Mouse (Mus musculus) heart, adult 8-10 months (tissue): ENCODE measurements around the gene Oas3. TPM values are rescaled to one million over a fixed set of nuclear protein-coding genes. Genes with fewer than 3 reads are reported as not detected.
A peak's percentile ranks its signal among the peaks of the same experiment; 100 is the strongest.

Source experiments
- DNase-seq: peaks from one replicate; pipeline ENCODE4 v3.0.0; 2022; ENCODE audit warnings: low spot score
- total RNA-seq, 4 experiments: library from RNA; stranded (reverse); gene quantifications; 2 replicates each; pipeline ENCODE4 v1.2.4; 2022

The Oas3 gene
- total RNA-seq, 4 experiments from 2014 or later = 0.16 to 0.26 TPM; not detected in 2

DNA sequence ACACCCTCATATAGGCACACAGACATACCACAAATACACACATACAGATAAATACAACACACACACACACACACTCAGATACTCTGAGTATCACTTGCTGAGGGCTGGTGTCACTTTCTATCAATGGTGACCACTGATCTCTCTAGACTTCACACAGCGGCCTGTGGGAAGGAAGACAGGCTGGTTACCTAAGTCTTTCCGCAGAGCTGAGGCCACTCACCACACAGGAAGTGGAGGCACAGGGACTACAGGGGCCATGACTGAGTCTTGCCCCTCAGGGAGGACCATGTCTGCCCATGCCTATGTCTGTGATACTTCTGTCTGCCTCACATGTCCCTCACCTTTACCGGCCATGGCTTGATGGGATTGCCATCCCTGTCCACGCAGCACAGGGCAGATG lies 23.2 kb downstream of the Oas3 start:
- DNase-seq = no peak

DNA sequence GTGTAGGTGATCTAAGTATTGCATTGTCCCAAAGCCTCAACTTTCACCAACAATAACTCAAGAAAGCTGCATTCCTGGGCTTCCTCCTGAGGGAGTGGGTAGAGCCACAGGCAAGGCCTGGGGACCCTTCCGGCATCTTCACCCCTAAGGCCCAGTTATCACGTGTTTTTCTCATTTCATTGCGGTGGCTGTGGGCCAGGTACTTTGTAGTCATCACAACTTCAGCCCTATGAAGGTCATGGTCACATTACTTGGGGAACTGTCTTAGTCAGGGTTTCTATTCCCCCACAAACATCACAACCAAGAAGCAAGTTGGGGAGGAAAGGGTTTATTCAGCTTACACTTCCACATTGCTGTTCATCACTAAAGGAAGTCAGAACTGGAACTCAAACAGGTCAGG lies 24.7 kb downstream of the Oas3 start:
- DNase-seq = no peak

DNA sequence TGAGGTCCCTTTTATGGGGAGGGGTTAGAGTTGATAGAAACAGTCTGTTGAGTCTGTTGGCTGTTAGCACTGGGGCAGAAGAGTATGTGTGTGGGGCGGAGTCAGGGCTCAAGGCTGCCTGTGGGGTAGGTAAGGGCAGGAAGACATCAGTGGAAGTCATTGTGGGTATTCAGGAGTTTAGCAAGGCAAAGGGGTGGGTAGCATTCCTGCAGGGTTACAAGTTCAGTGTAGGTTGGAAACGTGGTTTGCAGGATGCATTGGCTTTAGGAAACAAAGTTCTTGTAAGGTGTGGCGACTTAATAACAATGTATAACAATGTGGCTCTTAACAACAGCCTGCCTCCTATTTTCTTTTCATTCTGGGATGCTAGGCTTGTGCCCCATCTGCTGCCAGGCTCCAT lies 26.3 kb downstream of the Oas3 start:
- no peak for DNase-seq

DNA sequence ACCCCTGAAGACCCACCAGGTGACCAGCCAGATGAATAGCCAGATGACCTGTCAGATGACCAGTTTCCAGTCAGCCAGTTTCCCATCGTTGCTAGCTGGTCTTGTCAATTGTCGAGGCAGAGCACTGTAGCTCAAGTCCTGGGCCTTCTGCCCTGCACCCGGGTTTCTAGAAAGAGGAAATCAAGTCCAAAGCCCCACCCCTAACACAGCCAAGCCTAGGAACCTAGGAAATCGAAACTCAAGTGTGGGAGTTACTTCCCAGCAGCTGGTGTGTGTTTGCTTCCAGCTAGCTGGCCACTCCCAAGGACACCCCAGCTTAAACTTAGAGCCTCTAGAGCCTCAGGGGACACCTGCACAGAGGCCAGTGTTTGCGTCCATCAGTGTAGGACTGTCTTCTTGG lies 27.8 kb downstream of the Oas3 start, which contains the start of gene Oas2:
Gene Oas2 (minus strand): TSS at position 166 of the 400 bp plus-strand sequence.
- peak; percentile 26 for DNase-seq

DNA sequence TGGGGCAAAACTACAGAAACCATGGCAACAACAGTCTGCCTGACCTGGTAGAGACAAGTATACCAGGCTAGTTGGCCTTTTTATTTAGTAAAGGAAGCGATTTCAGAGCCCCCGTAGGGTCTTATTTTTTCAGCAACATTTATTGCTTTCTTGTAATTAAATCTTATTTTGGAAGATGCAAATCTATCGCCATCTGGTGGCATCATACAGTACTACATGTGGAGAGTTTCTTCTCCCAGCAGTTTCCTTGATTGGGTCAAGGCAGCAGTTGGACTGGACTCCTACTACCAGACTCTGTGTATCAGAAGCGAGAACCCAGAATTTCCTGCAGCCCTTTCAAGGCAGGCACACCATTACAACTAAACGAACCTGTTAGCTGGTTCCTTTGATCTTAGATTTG lies 31.0 kb downstream of the Oas3 start:
- peak; percentile 58 for DNase-seq

DNA sequence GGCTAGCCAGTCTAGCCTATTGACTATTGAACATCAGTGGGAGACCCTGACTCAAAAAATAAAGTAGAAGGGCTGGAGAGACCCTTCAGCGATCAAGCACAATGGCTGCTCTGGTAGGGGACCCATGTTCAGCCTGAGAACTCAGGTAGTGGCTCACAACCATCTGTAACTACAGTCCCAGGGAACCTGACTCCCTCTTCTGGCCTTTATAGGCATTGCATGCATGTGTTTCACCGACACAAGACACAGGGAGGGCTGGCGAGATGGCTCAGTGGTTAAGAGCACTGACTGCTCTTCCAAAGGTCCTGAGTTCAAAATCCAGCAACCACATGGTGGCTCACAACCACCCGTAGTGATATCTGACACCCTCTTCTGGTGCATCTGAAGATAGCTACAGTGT lies 35.3 kb downstream of the Oas3 start:
- DNase-seq = peak; percentile 18

DNA sequence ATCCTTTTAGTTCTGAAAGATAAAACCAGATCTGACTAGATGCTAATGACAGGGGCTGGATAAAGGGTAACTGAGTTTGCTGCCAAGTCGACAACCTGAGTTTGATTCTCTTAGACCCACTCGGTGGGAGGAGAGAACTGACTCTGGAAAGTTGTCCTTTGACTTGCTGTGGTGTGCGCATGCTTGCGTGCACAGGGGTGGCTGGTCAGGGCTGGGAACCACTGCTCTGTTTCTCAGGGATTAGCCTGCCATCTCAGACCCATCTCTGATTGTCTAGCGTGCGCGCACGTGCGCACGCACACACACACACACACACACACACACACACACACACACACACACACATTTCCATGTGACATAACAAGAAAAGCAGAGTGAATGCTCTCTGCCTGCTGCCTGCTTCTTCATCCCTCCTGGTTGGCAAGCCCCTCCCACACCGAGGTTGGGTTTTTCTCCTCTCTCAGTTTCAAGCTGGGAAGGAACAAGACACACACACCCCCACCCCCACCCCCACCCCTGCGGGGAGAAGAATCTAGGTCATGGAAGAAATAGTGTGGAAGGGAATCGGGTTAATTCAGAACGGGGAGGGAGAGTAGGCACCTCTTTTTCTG lies 43.0 kb downstream of the Oas3 start:
- DNase-seq = no peak

DNA sequence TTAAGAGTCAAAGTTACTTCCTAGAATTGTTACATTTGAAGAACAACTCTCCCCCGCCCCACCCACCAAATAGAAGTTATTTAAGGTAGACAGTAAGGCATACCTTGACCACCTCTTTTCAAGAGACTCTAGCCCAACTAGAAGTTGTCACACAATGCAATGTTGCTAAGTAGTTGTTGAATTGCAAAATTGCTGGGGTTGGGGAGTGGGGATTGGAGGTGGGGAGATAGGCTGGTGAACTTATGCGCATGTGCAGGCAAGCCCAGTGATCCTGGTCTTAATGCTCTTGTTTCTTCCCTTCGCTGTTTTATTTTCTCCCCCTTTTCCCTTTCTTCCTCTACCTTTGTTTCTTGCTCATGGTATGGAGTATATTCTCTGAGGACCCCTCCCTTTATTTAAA lies 43.8 kb downstream of the Oas3 start:
- no peak for DNase-seq

DNA sequence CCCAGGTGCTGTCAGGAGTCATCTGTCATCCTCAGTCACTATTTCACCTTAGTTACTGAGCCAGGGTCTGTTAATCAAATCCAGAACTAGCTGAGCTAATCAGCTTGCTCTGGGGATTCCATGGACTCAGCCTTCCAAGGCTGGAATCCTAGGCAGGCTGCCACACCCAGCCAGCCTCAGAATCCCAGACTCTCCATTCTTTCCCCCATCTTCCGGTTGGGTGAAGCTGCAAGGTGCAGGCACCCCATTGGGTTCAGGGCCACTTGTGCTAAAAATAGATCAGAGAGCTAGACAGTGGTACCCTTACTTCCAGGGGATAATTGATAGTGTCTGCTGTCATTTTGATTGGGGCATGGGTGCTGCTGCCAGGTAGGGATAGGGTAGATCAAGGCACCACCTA lies 44.7 kb downstream of the Oas3 start:
- no peak for DNase-seq

DNA sequence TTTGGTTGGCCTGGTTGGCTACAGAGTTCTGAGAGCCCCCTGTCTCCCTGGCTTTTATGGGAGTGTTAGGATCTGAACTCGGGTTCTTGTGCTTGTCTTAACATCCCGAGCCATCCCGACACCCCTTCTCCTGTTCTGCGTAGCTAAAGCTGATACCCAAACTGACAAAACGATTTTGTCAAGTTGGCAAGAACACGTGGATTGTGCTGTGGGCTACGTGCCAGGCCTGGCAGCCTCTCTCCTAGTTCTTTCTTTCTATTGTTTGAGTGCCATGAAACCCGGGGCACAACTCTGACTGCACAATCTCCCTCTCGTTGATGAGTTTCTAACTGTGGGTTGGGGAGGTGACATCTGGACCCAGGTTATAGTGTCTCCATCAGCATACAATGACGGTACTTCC lies 48.1 kb downstream of the Oas3 start:
- no peak for DNase-seq

DNA sequence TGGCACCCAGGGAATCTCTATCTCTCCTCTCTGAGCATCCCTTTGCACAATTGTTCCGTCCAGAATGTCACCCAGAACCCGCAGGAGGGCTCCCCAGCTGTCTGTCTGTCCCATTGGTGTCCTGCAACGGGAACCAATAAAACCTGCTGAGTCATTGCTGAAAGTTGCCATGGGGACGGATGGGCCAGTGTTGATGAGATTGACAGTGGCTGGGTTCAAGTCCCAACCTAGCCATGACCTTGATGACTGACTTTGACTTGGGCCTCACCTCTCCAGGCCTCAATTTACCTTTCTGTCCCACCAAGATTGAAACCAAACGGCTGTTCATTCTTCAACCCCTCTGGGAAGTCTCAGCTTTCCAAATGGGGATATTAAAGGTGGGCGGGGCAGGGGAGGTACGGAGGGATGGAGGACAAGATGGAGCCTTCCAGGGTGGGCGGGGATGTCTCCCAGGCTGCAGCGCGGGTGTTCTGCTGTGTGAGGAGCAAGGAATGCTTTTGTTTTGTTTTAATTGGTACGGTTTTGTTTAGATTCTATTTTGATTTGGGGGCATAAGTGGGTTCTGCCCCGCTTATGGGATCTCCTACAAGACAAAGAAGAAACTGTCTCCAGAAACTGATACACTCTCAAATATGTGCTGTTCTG lies 51.5 kb downstream of the Oas3 start:
- no peak for DNase-seq

DNA sequence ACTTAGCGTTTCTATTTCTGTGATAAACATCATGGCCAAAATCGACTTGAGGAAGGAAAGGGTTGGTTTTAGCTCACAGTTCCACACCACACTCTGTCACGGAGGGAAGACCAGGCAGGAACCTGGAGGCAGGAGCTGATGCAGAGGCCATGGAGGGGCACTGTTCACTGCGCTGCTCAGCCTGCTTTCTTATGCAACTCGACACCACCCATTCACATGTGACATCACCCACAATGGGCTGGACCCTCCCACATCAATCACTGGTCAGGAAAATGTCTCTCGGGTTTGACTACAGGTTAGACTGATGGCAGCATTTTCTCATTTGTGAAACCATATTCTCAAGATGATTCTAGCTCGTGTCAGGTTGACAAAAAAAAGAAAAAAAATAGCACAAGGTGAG lies 56.5 kb downstream of the Oas3 start:
- DNase-seq = no peak

DNA sequence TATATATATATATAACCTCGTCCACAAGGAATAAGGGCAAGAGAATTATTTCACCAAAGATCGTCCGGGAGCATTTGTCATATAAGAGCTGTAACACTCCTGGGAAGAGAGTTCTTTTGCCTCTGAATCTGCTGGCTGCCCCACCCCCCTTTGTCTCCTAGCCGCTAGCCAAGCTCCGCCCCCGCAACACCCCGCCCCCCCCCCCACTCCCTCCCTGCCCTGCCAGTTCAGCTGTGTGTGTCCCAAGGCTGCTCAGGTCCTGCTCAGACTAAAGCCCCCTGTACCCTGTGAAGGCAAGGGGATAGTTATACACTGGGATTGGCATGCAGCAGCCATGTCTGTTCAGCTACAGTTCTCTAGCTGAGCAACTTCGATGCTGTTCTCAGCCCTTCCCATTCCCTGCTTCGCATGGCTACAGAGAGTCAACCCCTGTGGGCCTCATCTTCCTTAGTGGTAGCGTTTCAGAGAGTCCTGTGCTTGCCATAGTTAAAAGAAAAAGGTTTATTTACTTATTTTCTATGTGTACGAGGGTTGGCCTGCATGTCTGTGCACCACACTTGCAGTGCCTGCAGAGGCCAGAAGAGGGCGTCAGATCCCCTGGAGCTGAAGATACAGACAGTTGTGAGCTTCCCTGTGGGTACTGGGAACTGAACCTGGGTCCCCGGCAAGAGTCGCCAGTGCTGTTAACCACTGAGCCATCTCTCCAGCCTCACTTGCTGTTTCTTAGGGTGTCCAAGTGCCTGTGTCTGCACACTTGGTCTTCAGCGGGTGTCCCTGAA lies 58.7 kb downstream of the Oas3 start:
- DNase-seq = no peak

DNA sequence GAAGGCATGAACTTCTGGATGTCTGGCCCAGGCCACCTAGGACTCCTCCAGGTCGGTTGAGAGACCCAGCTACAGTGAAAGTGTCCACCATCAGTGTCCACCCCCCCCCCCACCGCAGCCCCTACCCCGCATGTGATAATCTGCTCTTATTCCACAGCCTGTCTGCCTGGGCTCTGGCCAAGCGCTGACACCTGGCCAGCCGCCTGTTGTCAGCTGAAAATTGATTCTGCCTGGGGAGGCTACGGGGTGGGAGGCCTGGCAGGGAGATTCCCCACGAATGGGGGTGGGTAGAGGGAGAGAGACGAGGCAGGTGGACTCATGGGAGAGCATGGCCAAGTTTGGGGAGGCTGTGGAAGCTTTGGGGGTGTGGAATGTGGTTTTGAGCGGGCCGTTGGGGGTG lies 60.3 kb downstream of the Oas3 start:
- no peak for DNase-seq

DNA sequence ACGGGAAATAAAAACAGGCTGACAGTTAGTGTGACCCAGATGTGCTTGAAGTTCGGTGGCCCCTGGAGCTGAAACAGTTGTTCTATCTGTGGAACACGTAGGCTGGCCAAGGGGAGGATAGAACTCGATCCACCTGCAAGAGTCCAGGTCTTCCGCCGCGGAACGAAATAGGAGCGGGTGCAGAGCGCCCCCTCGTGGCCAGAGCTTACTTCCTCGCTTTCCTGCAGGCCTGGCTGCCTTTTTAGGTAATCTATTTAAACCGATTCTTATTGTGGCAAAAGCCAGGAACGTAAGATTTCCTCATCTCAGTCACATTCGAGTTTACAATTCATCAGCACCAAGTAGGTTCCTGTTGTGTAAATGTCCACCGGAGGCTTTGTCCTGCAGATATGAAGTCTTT lies 63.1 kb downstream of the Oas3 start:
- peak; percentile 27 for DNase-seq

DNA sequence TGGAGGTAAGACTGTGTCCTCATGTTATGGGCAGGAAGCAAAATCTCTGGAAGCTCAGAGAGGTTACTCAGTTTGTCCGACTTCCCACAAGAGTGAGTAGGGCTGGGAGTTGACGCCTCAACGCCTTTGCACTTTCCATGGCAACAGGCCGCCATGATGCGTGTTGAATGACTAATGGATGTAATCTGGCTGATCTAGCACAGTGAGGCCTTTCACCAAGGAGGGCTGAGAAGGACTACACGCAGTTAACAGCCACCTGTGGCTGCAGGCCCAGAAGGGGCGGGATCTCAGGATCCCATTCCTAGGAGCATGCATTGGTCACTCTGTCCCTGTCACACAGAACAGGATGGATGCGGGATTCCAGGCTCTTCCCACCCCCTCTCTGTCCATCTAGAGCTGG lies 64.7 kb downstream of the Oas3 start:
- no peak for DNase-seq

DNA sequence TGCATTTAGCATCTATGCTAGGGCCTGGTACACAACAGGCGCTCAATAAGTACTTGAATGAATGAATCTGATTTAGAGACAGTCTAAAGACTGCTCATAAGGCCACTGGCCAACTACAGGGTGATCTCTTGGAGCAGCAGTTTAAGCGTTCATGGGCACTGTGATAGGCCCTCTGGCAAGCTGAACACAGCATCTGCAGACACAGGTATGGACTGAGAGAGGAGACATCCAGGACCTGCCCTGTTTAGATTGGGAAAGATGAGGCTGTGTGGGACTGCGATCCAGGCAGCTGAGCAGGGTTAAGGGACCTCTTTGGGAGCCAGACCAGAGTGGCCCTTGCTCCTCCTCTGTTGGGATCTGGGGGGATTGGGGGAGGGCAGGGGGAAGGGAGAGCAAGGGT lies 65.6 kb downstream of the Oas3 start, which contains the start of gene Dtx1:
Gene Dtx1 (minus strand): TSS at position 101 of the 400 bp plus-strand sequence.
- no peak for DNase-seq

DNA sequence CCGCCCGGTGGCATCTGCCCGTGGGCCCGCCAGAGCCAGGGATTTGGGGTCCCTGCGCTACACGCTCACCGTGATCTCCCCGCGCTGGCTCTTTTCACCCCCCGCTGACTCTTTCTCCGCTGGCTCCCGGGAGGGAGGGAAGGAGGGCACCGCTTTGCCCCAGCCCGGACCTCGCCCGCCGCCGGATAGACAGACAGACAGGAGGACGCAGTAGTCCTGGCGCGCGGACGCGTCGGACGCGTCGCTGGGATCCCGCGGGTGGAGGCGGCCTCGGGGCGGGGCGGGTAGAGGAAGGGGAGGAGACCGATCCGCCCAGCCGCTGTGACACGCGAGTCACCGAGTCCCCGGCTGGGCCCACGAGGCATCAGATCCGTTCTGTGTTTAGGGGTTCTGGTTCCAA lies 66.0 kb downstream of the Oas3 start:
- peak; percentile 7 for DNase-seq

DNA sequence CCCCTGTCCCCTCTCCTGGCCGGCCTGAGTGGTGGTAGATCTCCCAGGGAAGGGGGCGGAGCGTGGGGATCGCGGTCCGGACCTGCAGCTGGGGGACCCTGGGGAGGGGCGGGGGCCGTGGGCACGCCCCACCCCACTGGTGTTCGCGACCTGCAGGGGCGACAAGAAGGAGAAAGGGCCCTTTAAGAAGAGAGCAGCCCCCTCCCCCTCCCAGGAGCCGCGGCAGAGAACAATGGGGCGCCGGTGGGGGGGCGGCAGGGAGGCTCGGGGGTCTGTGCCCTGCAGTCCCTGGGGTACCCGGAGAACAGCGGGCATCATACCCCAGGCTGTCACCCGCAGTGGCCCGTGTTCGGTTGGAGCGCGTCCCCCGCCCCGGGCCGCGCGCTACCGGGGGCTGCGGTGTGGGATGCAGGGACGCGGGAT lies 66.6 kb downstream of the Oas3 start:
- DNase-seq = no peak

DNA sequence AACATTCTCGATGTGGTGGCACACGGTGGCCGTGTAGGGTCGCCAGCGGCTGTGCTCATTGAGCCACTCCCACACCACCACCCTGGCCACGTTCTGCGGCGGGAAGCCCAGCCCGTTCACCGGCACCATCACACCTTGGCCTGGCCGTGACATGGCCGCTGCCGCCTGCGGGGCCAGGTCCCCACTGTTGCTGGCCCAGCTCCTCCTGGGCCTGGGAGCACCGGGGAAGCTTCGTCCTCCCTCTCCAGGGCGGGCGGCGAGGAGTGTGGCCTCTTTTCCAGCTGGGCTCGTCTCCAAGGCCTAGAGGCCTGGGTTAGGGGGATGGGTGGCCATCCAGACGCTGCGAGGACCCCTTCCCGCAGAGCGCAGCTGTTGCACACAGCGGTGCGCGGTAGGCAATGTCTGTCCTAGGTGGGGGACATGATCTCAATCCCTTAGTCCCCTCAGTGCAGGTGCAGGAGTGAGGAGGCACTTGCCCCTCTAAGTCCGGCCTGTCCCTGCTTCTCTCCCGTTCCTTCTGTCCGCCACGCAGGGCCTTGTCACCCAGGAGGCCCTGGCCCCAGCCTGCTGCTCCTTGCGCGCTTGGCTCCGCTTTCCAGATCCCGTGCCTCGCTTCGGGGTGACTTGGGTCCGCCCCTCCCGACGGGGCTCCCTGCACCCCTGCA lies 67.2 kb downstream of the Oas3 start:
- DNase-seq = no peak

DNA sequence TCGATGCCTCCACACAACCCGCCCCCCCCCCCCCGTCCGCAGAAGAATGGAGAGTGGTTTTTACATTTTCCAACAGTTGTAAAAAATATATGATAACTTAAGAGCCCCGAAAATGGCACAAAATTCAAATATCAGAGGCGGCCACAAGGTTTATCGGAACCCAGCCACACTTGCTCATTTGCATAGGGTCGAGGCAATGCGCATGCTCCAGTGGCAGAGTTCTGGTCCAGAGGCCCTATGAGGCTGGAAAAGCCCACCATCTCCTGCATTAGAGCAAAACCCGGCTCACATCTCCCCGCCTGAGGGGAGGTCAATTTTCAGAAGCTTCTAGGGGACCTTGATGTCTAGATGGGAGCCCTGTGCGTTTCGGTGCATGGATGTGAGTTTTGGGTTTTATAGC lies 70.5 kb downstream of the Oas3 start:
- no peak for DNase-seq

DNA sequence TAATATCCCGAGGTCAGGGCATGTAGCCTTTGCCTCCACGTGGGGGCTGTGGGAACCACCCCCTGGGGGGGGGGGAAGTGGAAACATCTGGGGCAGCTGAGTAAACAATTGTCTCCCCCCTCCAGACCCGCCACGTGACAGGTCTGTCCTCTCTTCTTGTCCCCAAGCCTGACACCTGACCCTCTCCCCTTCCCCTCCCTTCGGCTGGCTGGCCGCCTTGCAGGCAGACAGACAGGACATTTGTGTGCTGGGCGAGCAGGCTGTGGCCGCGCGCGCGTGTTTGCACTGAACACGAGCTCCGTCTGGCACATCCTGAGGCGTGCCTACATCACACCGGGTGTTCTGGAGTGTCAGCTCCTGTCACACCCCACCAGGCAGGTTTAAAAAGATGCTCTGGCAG lies 70.9 kb downstream of the Oas3 start:
- no peak for DNase-seq
